Mouse (Mus musculus): ENCODE measurements around the gene Fosl1. TPM values are rescaled to one million over a fixed set of nuclear protein-coding genes. Genes with fewer than 3 reads are reported as not detected.

Fosl1 gene
- total RNA-seq, 2 experiments from 2014 or later: not detected

GRCm38 (mm10) chr19:5418750-5419466 is 28.4 kb upstream of the Fosl1 start:
- Histone ChIP-seq H3K4me3 (no peak overlapping the region), H3K27ac (no peak overlapping the region)
- no peak for DNase-seq (ENCODE audit: low spot score in 2 of 2)
- no peak for TF ChIP-seq CTCF (conservative IDR thresholded peaks at IDR 0.05)

GRCm38 (mm10) chr19:5419630-5420029 is 27.7 kb upstream of the Fosl1 start:
- no peak for DNase-seq (ENCODE audit: low spot score in 2 of 2)
- no peak overlapping the region for H3K27ac ChIP-seq
- H3K4me3 ChIP-seq: no peak overlapping the region
- no peak for TF ChIP-seq CTCF (conservative IDR thresholded peaks at IDR 0.05)

DNA sequence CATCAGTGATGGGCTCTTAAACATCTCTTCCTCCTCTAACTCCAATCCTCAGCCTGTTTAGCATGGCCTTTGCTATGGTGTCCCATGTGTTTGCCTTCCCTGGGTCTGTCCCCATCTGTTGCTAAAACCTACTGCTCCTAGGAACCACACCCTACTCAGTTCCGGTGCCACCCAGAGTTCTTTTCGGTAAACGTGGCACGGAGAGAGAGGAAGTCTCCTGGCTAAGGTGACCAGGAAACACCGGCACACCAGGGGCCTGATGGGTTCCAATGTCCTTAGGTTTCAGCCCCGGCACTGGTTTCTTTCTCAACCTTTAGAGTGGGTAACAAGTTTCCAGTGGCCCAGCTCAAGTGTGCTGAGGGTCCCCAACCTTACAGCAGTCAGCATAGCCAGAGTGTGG is 26.8 kb upstream of the Fosl1 start:
- Histone ChIP-seq H3K27ac (no peak overlapping the region), H3K4me3 (no peak overlapping the region)
- TF ChIP-seq CTCF (conservative IDR thresholded peaks at IDR 0.05): no peak
- no peak for DNase-seq (ENCODE audit: low spot score in 2 of 2)

DNA sequence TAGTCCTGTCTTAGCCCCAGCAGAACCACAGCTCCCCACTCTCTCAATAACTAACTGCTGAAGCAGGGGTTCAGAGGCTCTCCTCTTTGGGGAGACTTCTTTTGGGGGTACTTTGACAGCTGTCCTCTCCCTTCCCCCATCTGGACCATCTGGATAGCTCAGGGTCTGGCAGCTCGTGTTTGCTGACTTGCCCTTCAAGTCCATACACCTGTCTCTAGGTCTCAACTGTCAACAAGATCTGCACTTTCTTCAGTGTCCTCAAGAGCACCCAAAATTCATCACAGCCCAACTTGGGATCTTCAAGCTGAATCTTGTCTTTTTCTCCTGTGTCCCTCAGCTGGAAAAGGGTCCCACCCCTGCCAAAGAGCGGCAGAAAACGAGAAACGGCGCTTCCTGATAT is 25.6 kb upstream of the Fosl1 start:
- DNase-seq (ENCODE audit: low spot score in 2 of 2): no peak

GRCm38 (mm10) chr19:5422267-5422666 is 25.1 kb upstream of the Fosl1 start:
- TF ChIP-seq CTCF (conservative IDR thresholded peaks at IDR 0.05): no peak
- no peak for DNase-seq (ENCODE audit: low spot score in 2 of 2)
- peak overlapping the region; percentile 95; the same call in 1 of the 2 replicates for H3K27ac ChIP-seq
- H3K4me3 ChIP-seq: no peak overlapping the region

More for the DNA sequence above, 25.6 kb upstream of the Fosl1 start:
- H3K4me3 ChIP-seq: no peak overlapping the region
- H3K27ac ChIP-seq: peak overlapping the region; percentile 95; the same call in 1 of the 2 replicates
- no peak for TF ChIP-seq CTCF (conservative IDR thresholded peaks at IDR 0.05)

GRCm38 (mm10) chr19:5422895-5423443 is 24.4 kb upstream of the Fosl1 start:
- Histone ChIP-seq H3K4me3 (peak overlapping the region; percentile 71), H3K27ac (peak overlapping the region; percentile 95; the same call in 1 of the 2 replicates)
- no peak for DNase-seq (ENCODE audit: low spot score in 2 of 2)
- no peak for TF ChIP-seq CTCF (conservative IDR thresholded peaks at IDR 0.05)

GRCm38 (mm10) chr19:5423561-5423960 is 23.8 kb upstream of the Fosl1 start:
- TF ChIP-seq CTCF (conservative IDR thresholded peaks at IDR 0.05): no peak
- Histone ChIP-seq H3K27ac (peak overlapping the region; percentile 95), H3K4me3 (peak overlapping the region; percentile 71)
- DNase-seq (ENCODE audit: low spot score in 2 of 2): no peak

DNA sequence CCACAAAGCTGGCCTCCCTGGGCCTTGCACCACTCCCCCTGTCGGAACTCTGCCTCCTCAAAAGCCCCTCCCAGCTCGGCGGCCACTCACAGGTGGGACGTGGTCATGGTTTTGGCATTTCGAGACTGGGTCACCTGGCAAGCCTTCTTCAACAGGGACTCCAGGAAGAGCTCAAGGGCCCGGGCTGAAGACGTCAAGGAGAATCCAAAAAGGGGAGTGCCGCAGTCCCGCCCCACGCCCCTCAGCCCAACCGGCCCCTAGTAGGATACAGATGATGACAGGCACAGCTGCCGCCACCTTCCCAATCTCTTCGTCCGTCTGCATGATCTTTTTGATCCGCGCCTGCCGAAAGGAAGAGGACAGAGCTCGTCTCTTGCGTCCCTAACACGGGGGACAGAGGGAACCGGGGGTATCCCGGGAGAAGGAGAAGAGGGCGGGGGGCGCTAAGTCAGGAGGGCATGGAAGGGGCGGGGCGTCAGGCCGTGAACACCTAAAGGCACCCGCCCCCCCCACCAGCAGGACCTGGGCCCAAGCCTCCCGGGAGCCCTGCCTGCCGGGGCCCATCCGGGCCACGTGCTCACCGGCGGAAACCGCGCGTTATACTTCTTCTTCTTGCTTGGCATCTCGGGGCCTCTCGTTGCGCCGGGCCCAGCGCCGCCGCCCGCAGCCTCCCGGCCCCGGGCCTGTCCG is 23.1 kb upstream of the Fosl1 start:
- DNase-seq (ENCODE audit: low spot score in 2 of 2): peak in 1 of 2 experiments; percentile 54
- TF ChIP-seq CTCF (conservative IDR thresholded peaks at IDR 0.05): no peak
- Histone ChIP-seq H3K27ac (peak overlapping the region; percentile 95), H3K4me3 (peak overlapping the region; percentile 71)

- peak within 1 kb of the TSS; percentile 98 for H3K4me3 ChIP-seq
- no peak for TF ChIP-seq CTCF (conservative IDR thresholded peaks at IDR 0.05)
- peak; percentile 93 to 94 for DNase-seq (ENCODE audit: low spot score in 2 of 2)
- H3K27ac ChIP-seq: peak within 1 kb of the TSS; percentile 97
Measured at GRCm38 (mm10) chr19:5424782-5425741, 22.3 kb upstream of the Fosl1 start, which contains the start of the genes Drap1 and AI837181. TSS of gene Drap1 (minus strand) at chr19:5424979. TSS of gene AI837181 (plus strand) at chr19:5425144.

GRCm38 (mm10) chr19:5425906-5426565 is 21.3 kb upstream of the Fosl1 start:
- no peak for TF ChIP-seq CTCF (conservative IDR thresholded peaks at IDR 0.05)
- Histone ChIP-seq H3K4me3 (peak overlapping the region; percentile 98), H3K27ac (peak overlapping the region; percentile 97)
- DNase-seq (ENCODE audit: low spot score in 2 of 2): no peak

DNA sequence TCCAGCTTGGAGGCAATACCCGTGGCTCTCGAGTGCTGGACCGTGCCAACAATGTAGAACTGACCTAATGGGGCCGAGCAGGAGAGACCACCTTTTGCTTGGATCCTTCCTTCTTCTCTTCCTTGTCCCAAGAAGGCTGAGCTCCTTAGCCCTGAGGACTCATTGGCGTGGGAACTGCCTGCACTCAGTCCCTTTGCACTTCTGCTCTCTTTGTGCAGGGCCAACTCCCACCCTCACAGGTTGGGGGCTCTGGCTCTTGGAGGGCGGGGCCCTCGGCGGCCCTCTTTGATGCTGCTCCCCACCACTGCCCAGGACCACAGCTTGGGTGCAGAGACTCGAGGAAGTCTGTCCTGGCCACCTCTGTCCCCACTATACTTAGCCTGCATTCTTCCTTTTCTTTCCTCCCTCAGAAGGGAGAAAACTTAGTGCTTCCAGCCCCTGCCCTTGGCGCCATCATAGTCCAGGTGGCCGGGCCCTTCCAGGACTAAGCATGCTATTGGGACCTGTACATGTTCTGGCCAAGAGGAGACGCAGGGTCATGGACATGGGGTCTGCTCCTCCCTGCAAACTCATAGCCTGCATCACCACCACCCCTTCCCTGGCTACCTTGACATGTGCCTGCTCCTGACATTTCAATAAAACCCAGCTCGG is 20.6 kb upstream of the Fosl1 start:
- no peak for TF ChIP-seq CTCF (conservative IDR thresholded peaks at IDR 0.05)
- no peak overlapping the region for H3K27ac ChIP-seq
- no peak for DNase-seq (ENCODE audit: low spot score in 2 of 2)
- H3K4me3 ChIP-seq: no peak overlapping the region

Data from layer of hippocampus, adult 2 months (tissue).